Mouse (Mus musculus) G1E (cell line): Measurements from ENCODE around the gene Dnajc13. TPM values are rescaled to one million over a fixed set of nuclear protein-coding genes. Genes with fewer than 3 reads are reported as not detected.

ENCODE experiments used
- ATAC-seq: 2 replicates; pipeline ENCODE4 v1.8.0; 2016; ENCODE audit warnings: mild to moderate bottlenecking; ENCODE audit not compliant: insufficient number of reproducible peaks, poor library complexity, low FRiP score, severe bottlenecking; ENCODE audit errors: extremely low read depth
- DNase-seq: peaks from one replicate; pipeline ENCODE4 v3.0.0; 2012; ENCODE audit warnings: low spot score
- H3K27me3 ChIP-seq: 2 replicates; pipeline ENCODE4 v1.6.1; 2012; ENCODE audit warnings: mild to moderate bottlenecking, low read length, inconsistent platforms; ENCODE audit not compliant: insufficient read depth
- H3K36me3 ChIP-seq: replicated peaks from 2 replicates; pipeline ENCODE3; 2012; ENCODE audit warnings: mild to moderate bottlenecking, inconsistent platforms
- H3K4me1 ChIP-seq: 2 replicates; pipeline ENCODE4 v1.6.1; 2012; ENCODE audit warnings: low read depth, low read length, inconsistent platforms, mixed read lengths; ENCODE audit not compliant: insufficient read depth
- H3K4me3 ChIP-seq: 2 replicates; pipeline ENCODE4 v1.5.1; 2012; ENCODE audit warnings: low read depth, mild to moderate bottlenecking, inconsistent platforms, low read length, moderate library complexity, mixed read lengths
- H3K9me3 ChIP-seq: replicated peaks from 2 replicates; pipeline ENCODE4 v1.6.1; 2012; ENCODE audit warnings: inconsistent platforms
- CTCF ChIP-seq: IDR thresholded peaks from 2 replicates; pipeline ENCODE4 v1.5.1; 2012; ENCODE audit warnings: low read depth, low read length, inconsistent platforms, mixed read lengths
- GATA1 ChIP-seq: IDR thresholded peaks from 2 replicates; pipeline ENCODE4 v1.6.1; 2012; ENCODE audit warnings: borderline replicate concordance, low read length, inconsistent platforms, mixed read lengths
- GATA2 ChIP-seq: IDR thresholded peaks from 2 replicates; pipeline ENCODE4 v1.6.1; 2012; ENCODE audit warnings: low read depth, low read length, inconsistent platforms, borderline replicate concordance
- POLR2AphosphoS5 ChIP-seq: IDR thresholded peaks from 2 replicates; pipeline ENCODE4 v1.6.1; 2012; ENCODE audit warnings: low read depth, low read length, inconsistent platforms; ENCODE audit not compliant: insufficient replicate concordance
- TAL1 ChIP-seq: conservative IDR thresholded peaks from 2 replicates; pipeline ENCODE4 v1.6.1; 2012; ENCODE audit warnings: low read depth, low read length, inconsistent platforms, mixed read lengths
- polyA plus RNA-seq: library from polyadenylated mRNA; stranded (reverse); fragments of >175 nt; gene quantifications from 2 replicates; pipeline ENCODE4 v1.2.3, GENCODE M21; 2012
- total RNA-seq, 2 experiments: library from RNA; stranded (forward) in 1 of 2; stranded (reverse) in 1 of 2; fragments of 200-1000 nt in 1 of 2; fragments of >200 nt in 1 of 2; fragmentation: Nextera tagmentation in 1 of 2; gene quantifications; 2 replicates each; pipeline ENCODE4 v1.2.3; 2014 to 2017

The Dnajc13 gene
- total and polyA plus RNA-seq, 3 experiments = 55.7 to 119 (median 62.9) TPM

DNA sequence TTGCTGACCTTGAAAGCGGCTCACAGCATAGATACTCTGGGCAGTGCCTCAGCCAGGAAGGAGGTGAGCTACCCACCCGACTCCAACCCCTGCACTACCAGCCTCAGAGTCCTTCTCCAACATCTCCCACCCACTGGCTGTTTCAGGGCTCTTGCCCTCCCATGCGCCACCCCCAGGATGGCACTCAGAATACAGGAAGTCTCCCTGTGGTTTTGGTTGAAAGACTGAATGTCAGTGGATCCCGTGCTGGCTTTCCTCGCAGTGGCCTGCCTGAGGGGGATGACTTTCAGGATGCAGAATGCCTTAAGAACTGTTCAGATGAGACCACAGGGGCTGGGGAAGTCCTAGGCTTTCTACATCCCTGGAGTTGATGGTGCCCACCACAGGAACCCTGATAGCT lies 139.6 kb downstream of the Dnajc13 start:
- no peak for ATAC-seq
- Histone ChIP-seq H3K9me3 (no peaks in the 10 kb centered on the region), H3K36me3 (peaks cover 32% of the 10 kb centered on the region), H3K4me1 (no peaks in the 10 kb centered on the region), H3K27me3 (no peaks in the 10 kb centered on the region), H3K4me3 (no peak overlapping the region)
- DNase-seq = no peak
- TF ChIP-seq GATA1 = no peak
- no peak for TF ChIP-seq GATA2
- no peak for TF ChIP-seq POLR2AphosphoS5
- no peak for TF ChIP-seq TAL1
- no peak for TF ChIP-seq CTCF

DNA sequence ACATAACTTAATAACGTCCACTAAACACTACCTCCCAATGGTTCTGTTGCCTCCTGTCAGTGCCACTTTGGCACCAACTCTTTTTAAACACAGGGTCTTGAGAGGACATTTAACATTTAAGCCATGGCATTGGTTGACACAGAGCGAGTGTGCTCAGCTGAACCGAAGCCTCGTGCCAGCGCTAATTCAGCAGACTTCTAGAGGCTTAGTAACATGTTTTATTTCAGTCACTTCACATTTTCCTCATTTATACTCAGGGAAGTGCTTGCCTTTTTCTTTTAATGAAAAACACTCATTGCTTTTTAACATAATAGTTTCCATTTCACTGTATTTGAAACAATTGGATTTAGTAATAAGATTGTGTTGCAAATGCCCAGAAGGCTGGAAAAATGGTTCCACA lies 153.6 kb downstream of the Dnajc13 start:
- H3K4me3 ChIP-seq = no peak overlapping the region
- ATAC-seq = no peak
- H3K4me1 ChIP-seq = no peaks in the 10 kb centered on the region
- peaks cover 5% of the 10 kb centered on the region for H3K36me3 ChIP-seq
- no peaks in the 10 kb centered on the region for H3K27me3 ChIP-seq
- TF ChIP-seq GATA2 (no peak), POLR2AphosphoS5 (no peak), CTCF (no peak), TAL1 (no peak), GATA1 (no peak)
- H3K9me3 ChIP-seq = no peaks in the 10 kb centered on the region
- DNase-seq = no peak

DNA sequence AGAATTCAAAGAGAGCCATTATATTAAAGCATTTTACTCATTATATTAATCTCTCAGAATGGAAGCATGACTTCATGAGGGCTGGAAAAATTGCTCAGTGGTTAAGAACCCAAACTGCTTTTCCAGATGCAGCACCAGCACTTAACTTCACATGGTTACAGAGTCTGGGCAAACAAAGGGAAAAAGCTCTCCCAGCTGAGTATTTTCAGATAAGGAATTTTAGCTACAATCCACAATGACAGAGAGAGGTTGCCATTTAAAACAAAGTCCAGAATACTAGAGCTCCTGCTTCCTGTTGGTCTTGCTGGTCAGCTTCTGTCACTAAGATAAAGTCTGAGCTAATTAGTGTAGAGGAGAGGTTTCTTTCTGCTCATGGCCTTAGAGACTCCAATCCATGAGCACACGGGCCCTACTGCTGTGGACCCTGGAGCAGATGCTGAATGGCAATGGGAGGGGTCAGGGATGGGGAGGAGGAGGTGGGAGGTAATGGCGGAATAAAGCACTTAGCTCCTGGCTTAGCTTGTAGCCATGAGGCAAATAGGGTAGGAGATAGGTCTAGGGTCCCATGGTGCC lies 154.1 kb downstream of the Dnajc13 start:
- Histone ChIP-seq H3K4me3 (no peak overlapping the region), H3K4me1 (no peaks in the 10 kb centered on the region), H3K36me3 (peaks cover 3% of the 10 kb centered on the region), H3K9me3 (no peaks in the 10 kb centered on the region), H3K27me3 (no peaks in the 10 kb centered on the region)
- DNase-seq (no peak), ATAC-seq (no peak)
- TF ChIP-seq GATA1 (no peak), GATA2 (no peak), CTCF (no peak), TAL1 (no peak), POLR2AphosphoS5 (no peak)

DNA sequence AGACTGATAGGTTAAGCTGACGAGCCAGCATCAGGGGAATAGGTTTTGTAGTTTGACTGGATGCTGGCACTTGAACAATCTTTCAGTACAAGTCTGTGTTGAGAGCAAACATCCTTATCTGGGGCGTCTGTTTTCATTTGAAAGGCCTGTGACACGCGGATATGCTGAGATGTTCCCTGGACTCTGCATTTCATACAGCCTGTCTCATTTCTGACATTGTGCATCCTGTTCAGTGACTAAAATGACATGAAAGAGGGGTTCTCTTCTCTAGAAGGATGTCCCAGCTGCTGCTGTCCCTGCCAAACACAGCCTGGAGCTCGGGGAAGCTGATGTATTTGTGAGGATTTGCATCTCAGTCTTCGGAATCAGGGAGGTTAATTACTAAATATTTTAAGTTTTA lies 155.2 kb downstream of the Dnajc13 start:
- no peak for ATAC-seq

DNA sequence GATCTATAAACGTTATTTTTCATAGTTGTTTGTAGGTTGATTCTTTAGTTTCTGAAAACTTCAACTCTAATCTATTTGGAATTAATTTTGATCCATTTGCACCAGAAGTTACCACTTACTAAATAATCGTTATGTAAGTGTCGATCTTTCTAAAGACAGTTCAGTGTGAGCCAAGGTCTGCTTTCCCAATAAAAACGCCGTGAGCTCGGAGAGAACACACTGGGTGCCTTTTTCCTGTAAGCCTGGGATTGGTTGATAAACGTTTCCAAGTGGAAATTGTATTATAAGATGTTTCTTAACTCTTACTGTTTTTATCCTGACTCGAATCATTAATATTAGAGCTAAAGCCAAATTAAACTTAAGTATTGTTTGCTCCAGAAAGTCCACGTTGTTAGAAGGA lies 155.8 kb downstream of the Dnajc13 start:
- Histone ChIP-seq H3K4me3 (no peak overlapping the region), H3K9me3 (no peaks in the 10 kb centered on the region), H3K4me1 (no peaks in the 10 kb centered on the region), H3K27me3 (no peaks in the 10 kb centered on the region), H3K36me3 (no peaks in the 10 kb centered on the region)
- TF ChIP-seq CTCF (no peak), GATA2 (no peak), TAL1 (no peak), GATA1 (no peak), POLR2AphosphoS5 (no peak)
- no peak for ATAC-seq
- no peak for DNase-seq

More for the DNA sequence above, 155.2 kb downstream of the Dnajc13 start:
- H3K27me3 ChIP-seq = no peaks in the 10 kb centered on the region
- no peaks in the 10 kb centered on the region for H3K9me3 ChIP-seq
- H3K36me3 ChIP-seq = no peaks in the 10 kb centered on the region
- TF ChIP-seq GATA2 (no peak), TAL1 (no peak), CTCF (no peak), POLR2AphosphoS5 (no peak), GATA1 (no peak)
- H3K4me1 ChIP-seq = no peaks in the 10 kb centered on the region
- H3K4me3 ChIP-seq = no peak overlapping the region
- no peak for DNase-seq

DNA sequence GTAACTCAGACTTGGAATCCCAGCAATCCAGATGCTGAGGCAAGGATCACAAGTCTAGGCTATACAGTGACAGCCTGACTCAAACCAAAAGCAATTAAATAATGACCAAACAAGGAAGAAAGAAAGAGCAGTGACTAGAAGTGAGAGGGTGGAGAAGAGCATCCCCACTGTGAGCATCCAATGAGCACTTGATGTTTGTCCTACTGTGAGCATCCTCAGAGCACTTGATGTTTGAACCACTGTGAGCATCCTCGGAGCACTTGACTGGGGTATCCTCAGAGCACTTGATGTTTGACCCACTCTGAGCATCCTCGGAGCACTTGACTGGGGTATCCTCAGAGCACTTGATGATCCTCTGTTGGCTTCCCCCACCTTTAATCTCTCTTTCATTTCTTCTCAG lies 157.7 kb downstream of the Dnajc13 start:
- Histone ChIP-seq H3K4me1 (no peaks in the 10 kb centered on the region), H3K9me3 (no peaks in the 10 kb centered on the region), H3K36me3 (peaks cover 5% of the 10 kb centered on the region), H3K27me3 (no peaks in the 10 kb centered on the region), H3K4me3 (no peak overlapping the region)
- DNase-seq (no peak), ATAC-seq (no peak)
- TF ChIP-seq GATA2 (no peak), GATA1 (no peak), TAL1 (no peak), POLR2AphosphoS5 (no peak), CTCF (no peak)

DNA sequence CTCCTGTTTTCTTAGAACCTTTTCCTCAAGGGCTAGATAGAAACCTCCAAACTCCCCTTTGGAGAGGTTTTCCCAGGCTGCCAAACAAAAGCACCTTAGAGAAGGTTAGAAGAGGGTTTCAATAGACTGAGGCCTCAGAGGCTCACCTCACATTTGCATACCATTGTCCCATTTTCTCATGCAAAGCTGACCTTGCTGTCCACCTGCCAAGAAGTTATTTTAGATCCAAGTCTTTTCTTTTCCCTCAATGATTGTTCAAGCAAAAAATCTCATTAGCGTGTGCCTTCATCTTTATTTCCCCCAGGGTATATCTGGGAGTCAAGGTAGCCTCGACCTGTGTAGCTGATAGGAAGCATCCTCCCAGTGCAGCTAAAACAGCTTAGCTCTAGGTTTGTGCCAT lies 159.8 kb downstream of the Dnajc13 start:
- Histone ChIP-seq H3K4me3 (no peak overlapping the region), H3K27me3 (no peaks in the 10 kb centered on the region), H3K36me3 (peaks cover 21% of the 10 kb centered on the region), H3K4me1 (no peaks in the 10 kb centered on the region), H3K9me3 (no peaks in the 10 kb centered on the region)
- ATAC-seq = no peak
- no peak for TF ChIP-seq CTCF
- TF ChIP-seq TAL1 = no peak
- no peak for TF ChIP-seq GATA1
- no peak for TF ChIP-seq GATA2
- TF ChIP-seq POLR2AphosphoS5 = no peak
- DNase-seq = no peak
